Mouse (Mus musculus) liver, embryonic 11.5 days (tissue): Measurements from ENCODE around the gene Kcne2. TPM values are rescaled to one million over a fixed set of nuclear protein-coding genes. Genes with fewer than 3 reads are reported as not detected.
A peak's percentile ranks its signal among the peaks of the same experiment; 100 is the strongest.

Experiments used
- ATAC-seq: fragments of 200-750 bp; cut with Nextera tagmentation; replicated peaks from 2 replicates; pipeline ENCODE4 v1.8.0; 2017; ENCODE audit warnings: moderate number of reproducible peaks, mild to moderate bottlenecking, moderate TSS enrichment, moderate library complexity; ENCODE audit not compliant: low FRiP score
- DNase-seq: peaks from one replicate; pipeline ENCODE4 v3.0.0-alpha.2; 2017; ENCODE audit warnings: low spot score
- H3K27ac ChIP-seq: fragments of 300-500 bp; sonication (generic); 2 replicates; pipeline ENCODE4 v1.5.1; 2014; ENCODE audit warnings: mild to moderate bottlenecking, low read depth, low read length, control low read depth
- H3K27me3 ChIP-seq: fragments of 300-500 bp; sonication (generic); replicated peaks from 2 replicates; pipeline ENCODE4 v1.6.1; 2014; ENCODE audit warnings: low read length, mixed read lengths; ENCODE audit not compliant: control insufficient read depth, insufficient read depth
- H3K36me3 ChIP-seq: fragments of 300-500 bp; sonication (generic); 2 replicates; pipeline ENCODE4 v1.6.1; 2014; ENCODE audit warnings: mild to moderate bottlenecking, low read length, moderate library complexity, mixed read lengths; ENCODE audit not compliant: control insufficient read depth, insufficient read depth
- H3K4me1 ChIP-seq: fragments of 300-500 bp; sonication (generic); replicated peaks from 2 replicates; pipeline ENCODE4 v1.6.1; 2014; ENCODE audit warnings: low read length, mixed read lengths; ENCODE audit not compliant: control insufficient read depth, insufficient read depth
- H3K4me2 ChIP-seq: fragments of 300-500 bp; sonication (generic); 2 replicates; pipeline ENCODE4 v1.6.1; 2014; ENCODE audit warnings: mild to moderate bottlenecking, control low read depth, moderate library complexity
- H3K4me3 ChIP-seq: fragments of 300-500 bp; sonication (generic); 2 replicates; pipeline ENCODE4 v1.5.1; 2014; ENCODE audit warnings: low read depth, low read length, control low read depth
- H3K9ac ChIP-seq: fragments of 300-500 bp; sonication (generic); 2 replicates; pipeline ENCODE4 v1.6.1; 2014; ENCODE audit warnings: low read depth, low read length, control low read depth
- H3K9me3 ChIP-seq: fragments of 300-500 bp; sonication (generic); 2 replicates; pipeline ENCODE4 v1.6.1; 2016; ENCODE audit warnings: low read length, inconsistent platforms, mixed read lengths; ENCODE audit not compliant: control insufficient read depth
- WGBS: fragments of 180-500 bp; shearing (Covaris S2); extraction: QIAGEN DNeasy Blood & Tissue Kit; methylation state at CpG from one replicate; pipeline ENCODE4 v1.1.7; 2014; 5-methylcytosine and 5-hydroxymethylcytosine counted together
- polyA plus RNA-seq: library from polyadenylated mRNA; unstranded; fragments of >200 nt; fragmentation: Nextera tagmentation; extraction: Ambion mirVana; gene quantifications from 2 replicates; pipeline ENCODE4 v1.2.1, GENCODE M21; 2014

Gene Kcne2
- polyA plus RNA-seq, 1 experiment from 2014 or later, result 0.26 TPM

- no peaks in the 10 kb centered on the region for H3K4me1 ChIP-seq
- H3K9me3 ChIP-seq, result no peaks in the 10 kb centered on the region
- ATAC-seq, result no peak
- no peaks in the 10 kb centered on the region; the same call in 1 of the 2 replicates for H3K36me3 ChIP-seq
- no peak overlapping the region for H3K9ac ChIP-seq
- no peak for DNase-seq
- WGBS, result 68% methylated on average over 7 of the region's 7 CpGs
- H3K4me2 ChIP-seq, result no peak overlapping the region
- H3K27me3 ChIP-seq, result no peaks in the 10 kb centered on the region
- no peak overlapping the region for H3K27ac ChIP-seq
- no peak overlapping the region for H3K4me3 ChIP-seq
Observed at GRCm38 (mm10) chr16:92316049-92316738, 24.0 kb downstream of the Kcne2 start.

- no peak overlapping the region for H3K4me2 ChIP-seq
- no peaks in the 10 kb centered on the region for H3K4me1 ChIP-seq
- no peaks in the 10 kb centered on the region for H3K9me3 ChIP-seq
- H3K4me3 ChIP-seq, result no peak overlapping the region
- no peak overlapping the region for H3K9ac ChIP-seq
- 53% methylated on average over 20 of the region's 20 CpGs for WGBS
- no peaks in the 10 kb centered on the region for H3K27me3 ChIP-seq
- H3K27ac ChIP-seq, result no peak overlapping the region
- ATAC-seq (peak; percentile 66), DNase-seq (peak; percentile 72)
- H3K36me3 ChIP-seq, result no peaks in the 10 kb centered on the region
Observed at GRCm38 (mm10) chr16:92319353-92320109, 27.3 kb downstream of the Kcne2 start.

- no peaks in the 10 kb centered on the region for H3K27me3 ChIP-seq
- no peak overlapping the region for H3K4me2 ChIP-seq
- ATAC-seq (no peak), DNase-seq (no peak)
- H3K4me1 ChIP-seq, result no peaks in the 10 kb centered on the region
- no peak overlapping the region for H3K27ac ChIP-seq
- no peak overlapping the region for H3K4me3 ChIP-seq
- 78% methylated on average over 3 of the region's 3 CpGs for WGBS
- no peak overlapping the region for H3K9ac ChIP-seq
- no peaks in the 10 kb centered on the region for H3K36me3 ChIP-seq
- no peaks in the 10 kb centered on the region for H3K9me3 ChIP-seq
Observed at GRCm38 (mm10) chr16:92320361-92320760, 28.2 kb downstream of the Kcne2 start.

- Histone ChIP-seq H3K36me3 (no peaks in the 10 kb centered on the region), H3K4me3 (no peak within 1 kb of the TSS), H3K27ac (no peak within 1 kb of the TSS), H3K9me3 (no peaks in the 10 kb centered on the region), H3K27me3 (no peaks in the 10 kb centered on the region), H3K9ac (no peak within 1 kb of the TSS), H3K4me1 (no peaks in the 10 kb centered on the region), H3K4me2 (no peak within 1 kb of the TSS)
- DNase-seq (no peak), ATAC-seq (no peak)
- WGBS, result 92% methylated on average over 8 of the region's 8 CpGs
Observed at GRCm38 (mm10) chr16:92321341-92321740, 29.2 kb downstream of the Kcne2 start, which contains the start of gene Fam243. Gene Fam243 (minus strand): TSS chr16:92321441.

GRCm38 (mm10) chr16:92324309-92325061 lies 32.3 kb downstream of the Kcne2 start:
- 60% methylated on average over 7 of the region's 7 CpGs for WGBS
- no peaks in the 10 kb centered on the region for H3K27me3 ChIP-seq
- no peak overlapping the region for H3K9ac ChIP-seq
- H3K9me3 ChIP-seq, result no peaks in the 10 kb centered on the region
- no peaks in the 10 kb centered on the region for H3K4me1 ChIP-seq
- DNase-seq, result no peak
- H3K4me3 ChIP-seq, result no peak overlapping the region
- H3K36me3 ChIP-seq, result no peaks in the 10 kb centered on the region
- no peak overlapping the region for H3K4me2 ChIP-seq
- ATAC-seq, result no peak
- H3K27ac ChIP-seq, result no peak overlapping the region

- no peak overlapping the region for H3K27ac ChIP-seq
Observed at GRCm38 (mm10) chr16:92325062-92325406, 32.8 kb downstream of the Kcne2 start.

GRCm38 (mm10) chr16:92327911-92328310 lies 35.7 kb downstream of the Kcne2 start:
- H3K4me1 ChIP-seq, result peaks cover 8% of the 10 kb centered on the region; the same call in 1 of the 2 replicates
- ATAC-seq (no peak), DNase-seq (no peak)
- H3K4me2 ChIP-seq, result no peak overlapping the region
- H3K9me3 ChIP-seq, result no peaks in the 10 kb centered on the region
- H3K4me3 ChIP-seq, result no peak overlapping the region
- H3K27me3 ChIP-seq, result no peaks in the 10 kb centered on the region
- H3K36me3 ChIP-seq, result no peaks in the 10 kb centered on the region
- WGBS, result 86% methylated on average over 10 of the region's 10 CpGs
- no peak overlapping the region for H3K9ac ChIP-seq
- no peak overlapping the region for H3K27ac ChIP-seq

More at GRCm38 (mm10) chr16:92325062-92325406, 32.8 kb downstream of the Kcne2 start:
- H3K36me3 ChIP-seq, result no peaks in the 10 kb centered on the region
- H3K4me2 ChIP-seq, result no peak overlapping the region
- H3K9me3 ChIP-seq, result no peaks in the 10 kb centered on the region
- no peak for ATAC-seq
- no peak overlapping the region for H3K9ac ChIP-seq
- 36% methylated on average over 1 of the region's 1 CpGs for WGBS
- no peaks in the 10 kb centered on the region for H3K27me3 ChIP-seq
- no peak for DNase-seq
- peaks cover 3% of the 10 kb centered on the region; the same call in 1 of the 2 replicates for H3K4me1 ChIP-seq
- no peak overlapping the region for H3K4me3 ChIP-seq

GRCm38 (mm10) chr16:92330966-92331365 lies 38.8 kb downstream of the Kcne2 start:
- Histone ChIP-seq H3K9me3 (no peaks in the 10 kb centered on the region), H3K9ac (no peak overlapping the region), H3K27me3 (no peaks in the 10 kb centered on the region), H3K4me2 (no peak overlapping the region), H3K27ac (peak overlapping the region; percentile 52; the same call in 1 of the 2 replicates), H3K36me3 (no peaks in the 10 kb centered on the region), H3K4me3 (no peak overlapping the region), H3K4me1 (peaks cover 8% of the 10 kb centered on the region; the same call in 1 of the 2 replicates)
- DNase-seq (no peak), ATAC-seq (0 out of 2 replicates have a peak, but pooled peaks have one; percentile 36)
- WGBS, result 53% methylated on average over 5 of the region's 5 CpGs
